Mouse (Mus musculus) hindbrain, embryonic 16.5 days (tissue): ENCODE data around the gene Sort1. TPM values are rescaled to one million over a fixed set of nuclear protein-coding genes. Genes with fewer than 3 reads are reported as not detected.

Experiments
- ATAC-seq: fragments of 200-750 bp; cut with Nextera tagmentation; 2 replicates; pipeline ENCODE4 v1.8.0; 2017; ENCODE audit warnings: moderate TSS enrichment, moderate library complexity
- H3K27ac ChIP-seq: fragments of 300-500 bp; sonication (generic); 2 replicates; pipeline ENCODE4 v1.5.1; 2014; ENCODE audit warnings: low read depth, mild to moderate bottlenecking, control low read depth, low read length, moderate library complexity
- H3K27me3 ChIP-seq: fragments of 300-500 bp; sonication (generic); replicated peaks from 2 replicates; pipeline ENCODE4 v1.6.1; 2014; ENCODE audit warnings: low read length; ENCODE audit not compliant: control insufficient read depth, insufficient read depth
- H3K36me3 ChIP-seq: fragments of 300-500 bp; sonication (generic); 2 replicates; pipeline ENCODE4 v1.6.1; 2014; ENCODE audit warnings: mild to moderate bottlenecking, low read length, moderate library complexity, mixed read lengths; ENCODE audit not compliant: control insufficient read depth, insufficient read depth
- H3K4me1 ChIP-seq: fragments of 300-500 bp; sonication (generic); 2 replicates; pipeline ENCODE4 v1.6.1; 2014; ENCODE audit warnings: low read depth, low read length; ENCODE audit not compliant: control insufficient read depth, insufficient read depth
- H3K4me2 ChIP-seq: fragments of 300-500 bp; sonication (generic); 2 replicates; pipeline ENCODE4 v1.6.1; 2014; ENCODE audit warnings: mild to moderate bottlenecking, low read length, control low read depth, moderate library complexity
- H3K4me3 ChIP-seq: fragments of 300-500 bp; sonication (generic); 2 replicates; pipeline ENCODE4 v1.5.1; 2014; ENCODE audit warnings: mild to moderate bottlenecking, low read length, control low read depth, moderate library complexity
- H3K9ac ChIP-seq: fragments of 300-500 bp; sonication (generic); 2 replicates; pipeline ENCODE4 v1.6.1; 2014; ENCODE audit warnings: low read depth, mild to moderate bottlenecking, control low read depth, low read length, moderate library complexity
- H3K9me3 ChIP-seq: fragments of 300-500 bp; sonication (generic); 2 replicates; pipeline ENCODE4 v1.6.1; 2014; ENCODE audit warnings: mild to moderate bottlenecking, low read length, moderate library complexity; ENCODE audit not compliant: control insufficient read depth
- WGBS: fragments of 180-500 bp; shearing (Covaris S2); extraction: QIAGEN DNeasy Blood & Tissue Kit; methylation state at CpG from one replicate; pipeline ENCODE4 v1.1.7; 2014; 5-methylcytosine and 5-hydroxymethylcytosine counted together
- polyA plus RNA-seq: library from polyadenylated mRNA; unstranded; fragments of >200 nt; fragmentation: Nextera tagmentation; extraction: Ambion mirVana; gene quantifications from 2 replicates; pipeline ENCODE4 v1.2.1, GENCODE M21; 2015

Sort1 gene
- polyA plus RNA-seq, 1 experiment from 2014 or later = 9.4 TPM

DNA sequence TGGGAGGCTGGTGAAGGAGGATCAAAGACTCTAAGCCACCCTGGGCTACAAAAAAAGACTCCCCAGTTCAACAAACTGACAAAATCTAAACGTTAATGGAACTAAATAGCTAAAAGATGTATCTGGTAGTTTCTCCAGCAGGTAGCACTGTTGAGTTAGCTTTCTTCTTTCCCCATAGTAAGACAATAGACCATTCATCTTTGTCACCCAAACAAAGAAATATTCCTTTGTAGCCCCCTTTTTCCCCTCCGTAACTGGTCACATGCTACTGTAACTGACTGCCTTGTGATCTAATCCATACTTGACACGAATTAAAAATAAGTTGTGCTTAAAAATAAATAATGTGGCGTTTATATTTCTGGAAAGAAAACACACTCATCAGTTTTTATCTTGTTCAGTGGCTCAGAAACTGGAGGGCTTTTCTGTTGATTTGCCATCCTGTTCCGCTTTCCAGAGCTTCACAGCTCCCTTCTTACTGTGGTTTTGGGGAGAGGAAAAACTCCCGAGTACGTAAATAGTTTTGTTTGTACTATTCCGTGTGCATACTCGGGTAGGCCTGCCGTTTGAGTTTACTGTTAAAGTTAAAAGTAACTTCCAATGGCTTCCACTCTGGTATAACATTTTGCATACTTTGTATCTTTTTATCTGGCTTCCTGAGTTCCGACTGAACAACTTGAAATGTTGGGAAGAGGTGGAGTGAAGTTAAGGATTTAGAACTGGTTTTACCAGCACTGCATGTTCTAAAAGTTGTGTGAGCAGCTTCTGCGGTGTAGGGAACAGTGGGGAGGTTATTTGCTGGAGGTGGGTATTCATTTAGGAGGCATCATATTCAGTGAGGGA, 1.3 kb upstream of the Sort1 start:
- Histone ChIP-seq H3K4me3 (peak overlapping the region; percentile 88), H3K4me2 (peak overlapping the region; percentile 61), H3K36me3 (peaks cover 5% of the 10 kb centered on the region), H3K4me1 (peaks cover 32% of the 10 kb centered on the region), H3K27me3 (no peaks in the 10 kb centered on the region), H3K27ac (peak overlapping the region; percentile 87), H3K9ac (peak overlapping the region; percentile 94), H3K9me3 (no peaks in the 10 kb centered on the region)
- WGBS = 20% methylated on average over 12 of the region's 12 CpGs
- ATAC-seq = no peak

- ATAC-seq = no peak
- H3K9me3 ChIP-seq = no peaks in the 10 kb centered on the region
- H3K9ac ChIP-seq = peak overlapping the region; percentile 94
- no peaks in the 10 kb centered on the region for H3K27me3 ChIP-seq
- 12% methylated on average over 6 of the region's 6 CpGs for WGBS
- H3K4me3 ChIP-seq = peak overlapping the region; percentile 88
- peaks cover 37% of the 10 kb centered on the region for H3K4me1 ChIP-seq
- peak overlapping the region; percentile 61 for H3K4me2 ChIP-seq
- H3K27ac ChIP-seq = peak overlapping the region; percentile 87
- H3K36me3 ChIP-seq = no peaks in the 10 kb centered on the region
Measured at GRCm38 (mm10) chr3:108283241-108283561, 681 bp upstream of the Sort1 start.

DNA sequence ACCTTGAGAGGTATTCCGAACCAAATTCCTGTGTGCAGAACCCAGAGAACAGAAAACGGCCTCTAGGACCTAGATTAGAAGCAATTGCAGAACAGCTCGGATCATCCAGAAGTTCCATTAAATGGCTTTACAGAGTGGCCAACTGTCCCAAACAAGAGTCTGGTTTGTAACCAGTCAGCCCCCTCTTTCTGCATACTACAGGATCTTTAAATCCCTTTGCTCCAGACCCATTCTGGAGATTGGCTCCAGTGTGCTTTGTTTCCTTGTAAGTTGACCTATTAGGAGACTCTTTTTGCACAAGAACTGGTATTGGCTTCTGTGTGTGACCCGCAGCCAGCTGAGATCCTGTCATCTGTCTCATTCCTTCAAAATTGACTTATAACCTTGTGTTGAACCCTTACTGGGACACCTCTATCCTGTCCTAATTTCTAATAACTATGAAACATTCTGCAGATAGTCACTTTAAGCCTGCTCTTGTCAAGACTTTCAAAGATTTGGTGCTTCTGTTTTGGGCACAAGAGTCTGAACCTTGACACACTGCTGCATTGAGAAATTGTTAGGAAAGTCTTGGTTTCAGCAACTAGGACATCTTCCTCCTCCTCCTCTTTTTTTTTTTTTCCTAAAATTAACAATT, 1.3 kb downstream of the Sort1 start:
- peak overlapping the region; percentile 88 for H3K4me3 ChIP-seq
- H3K4me2 ChIP-seq = peak overlapping the region; percentile 61
- H3K4me1 ChIP-seq = peaks cover 47% of the 10 kb centered on the region
- H3K9me3 ChIP-seq = no peaks in the 10 kb centered on the region
- WGBS = 49% methylated on average over 4 of the region's 4 CpGs
- ATAC-seq = no peak
- no peaks in the 10 kb centered on the region for H3K27me3 ChIP-seq
- H3K27ac ChIP-seq = no peak overlapping the region
- H3K36me3 ChIP-seq = no peaks in the 10 kb centered on the region
- peak overlapping the region; percentile 94 for H3K9ac ChIP-seq

DNA sequence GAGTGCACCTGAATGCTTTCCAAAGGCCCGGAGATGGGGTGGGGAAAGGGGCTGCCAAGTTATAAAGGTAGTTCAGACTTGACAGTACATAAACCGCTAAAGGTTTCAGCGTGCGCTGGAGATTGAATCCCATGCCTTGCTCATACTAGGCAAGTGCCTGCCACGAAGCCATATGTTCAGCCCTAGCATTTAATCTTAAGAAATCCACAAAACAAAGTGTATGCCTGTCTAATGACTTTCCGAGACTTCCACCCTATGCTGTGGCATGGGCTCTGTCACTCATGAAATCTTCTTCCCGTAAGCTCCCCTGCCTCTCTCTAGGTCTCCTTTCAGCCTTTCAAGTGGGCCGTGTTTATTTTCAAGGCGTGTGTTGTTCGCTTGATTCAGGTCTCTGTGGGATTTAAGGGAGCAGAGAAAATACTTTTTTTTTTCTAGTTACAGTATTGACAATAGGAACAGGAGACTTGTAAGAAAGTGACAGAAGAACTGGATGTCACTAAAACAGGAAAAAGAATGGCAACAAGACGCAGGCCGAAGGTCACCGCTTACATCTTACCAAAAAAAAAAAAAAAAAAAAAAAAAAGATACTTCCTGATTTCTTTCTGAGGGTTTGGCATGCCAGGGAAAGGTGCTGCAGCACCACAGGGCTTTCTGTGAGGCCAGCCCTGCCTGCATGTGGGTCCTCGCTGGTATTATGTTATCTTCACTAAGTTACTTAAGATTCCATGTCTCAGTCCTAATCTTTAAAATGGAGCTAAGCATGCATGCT, 3.0 kb downstream of the Sort1 start:
- WGBS = 56% methylated on average over 14 of the region's 14 CpGs
- H3K4me1 ChIP-seq = peaks cover 49% of the 10 kb centered on the region
- H3K4me3 ChIP-seq = no peak overlapping the region
- no peaks in the 10 kb centered on the region for H3K27me3 ChIP-seq
- H3K36me3 ChIP-seq = no peaks in the 10 kb centered on the region
- no peaks in the 10 kb centered on the region for H3K9me3 ChIP-seq
- H3K27ac ChIP-seq = no peak overlapping the region
- H3K9ac ChIP-seq = no peak overlapping the region
- H3K4me2 ChIP-seq = peak overlapping the region; percentile 43; the same call in 1 of the 2 replicates
- ATAC-seq = no peak

DNA sequence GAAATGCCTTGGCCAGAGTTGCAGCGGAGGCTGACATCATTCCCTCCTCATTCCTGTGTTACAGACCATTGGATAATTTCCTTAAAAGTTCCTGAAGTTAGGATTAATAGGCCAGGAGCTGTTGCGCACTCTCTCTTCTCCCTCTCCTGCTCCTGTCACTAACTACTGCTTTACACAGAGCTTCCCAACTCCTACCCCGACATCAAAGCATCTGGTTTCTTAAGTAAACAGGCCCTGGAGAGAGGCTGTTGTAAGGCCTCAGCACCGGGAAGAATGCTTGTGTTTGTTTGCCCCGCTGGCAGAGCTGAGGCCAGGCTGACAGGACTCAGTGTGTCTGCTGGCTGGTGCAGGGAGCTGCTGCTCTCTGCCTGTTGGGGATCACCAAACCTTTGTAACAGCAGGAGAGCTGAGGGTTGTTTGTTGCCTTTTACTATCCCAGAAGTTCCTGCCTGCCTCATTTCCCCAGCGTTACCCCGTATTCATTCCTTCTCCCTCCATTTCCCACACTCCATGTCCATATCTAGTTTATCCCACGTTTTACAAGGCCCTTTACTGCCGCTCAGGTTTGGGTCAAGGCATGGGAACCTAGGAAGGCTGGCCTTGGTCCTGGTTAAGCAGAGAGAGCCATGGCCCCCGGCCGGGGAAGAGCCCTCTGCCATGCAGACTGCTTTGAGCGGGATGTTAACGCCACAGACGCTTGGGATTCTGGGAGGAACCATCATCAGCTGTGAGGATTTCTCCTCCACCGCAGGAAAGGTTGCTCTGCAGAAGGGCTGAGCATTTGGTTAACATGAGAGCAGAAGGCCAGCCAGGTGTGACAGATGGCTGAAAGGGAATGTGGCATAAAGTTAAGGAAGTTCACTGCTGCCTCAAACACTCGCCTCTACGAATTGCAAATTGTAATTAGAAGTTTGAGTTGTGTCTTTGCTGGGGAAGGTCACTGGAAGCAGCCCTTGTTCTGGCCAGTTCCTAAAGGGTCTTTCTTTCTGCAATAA, 4.2 kb downstream of the Sort1 start:
- 16% methylated on average over 17 of the region's 17 CpGs for WGBS
- peak overlapping the region; percentile 55 for H3K9ac ChIP-seq
- H3K9me3 ChIP-seq = no peaks in the 10 kb centered on the region
- H3K4me2 ChIP-seq = peak overlapping the region; percentile 43
- H3K36me3 ChIP-seq = no peaks in the 10 kb centered on the region
- peaks cover 46% of the 10 kb centered on the region for H3K4me1 ChIP-seq
- no peak for ATAC-seq
- H3K4me3 ChIP-seq = no peak overlapping the region
- no peaks in the 10 kb centered on the region for H3K27me3 ChIP-seq
- peak overlapping the region; percentile 60 for H3K27ac ChIP-seq

GRCm38 (mm10) chr3:108289311-108290130, 5.6 kb downstream of the Sort1 start:
- 84% methylated on average over 13 of the region's 13 CpGs for WGBS
- Histone ChIP-seq H3K4me1 (peaks cover 44% of the 10 kb centered on the region), H3K36me3 (no peaks in the 10 kb centered on the region)

DNA sequence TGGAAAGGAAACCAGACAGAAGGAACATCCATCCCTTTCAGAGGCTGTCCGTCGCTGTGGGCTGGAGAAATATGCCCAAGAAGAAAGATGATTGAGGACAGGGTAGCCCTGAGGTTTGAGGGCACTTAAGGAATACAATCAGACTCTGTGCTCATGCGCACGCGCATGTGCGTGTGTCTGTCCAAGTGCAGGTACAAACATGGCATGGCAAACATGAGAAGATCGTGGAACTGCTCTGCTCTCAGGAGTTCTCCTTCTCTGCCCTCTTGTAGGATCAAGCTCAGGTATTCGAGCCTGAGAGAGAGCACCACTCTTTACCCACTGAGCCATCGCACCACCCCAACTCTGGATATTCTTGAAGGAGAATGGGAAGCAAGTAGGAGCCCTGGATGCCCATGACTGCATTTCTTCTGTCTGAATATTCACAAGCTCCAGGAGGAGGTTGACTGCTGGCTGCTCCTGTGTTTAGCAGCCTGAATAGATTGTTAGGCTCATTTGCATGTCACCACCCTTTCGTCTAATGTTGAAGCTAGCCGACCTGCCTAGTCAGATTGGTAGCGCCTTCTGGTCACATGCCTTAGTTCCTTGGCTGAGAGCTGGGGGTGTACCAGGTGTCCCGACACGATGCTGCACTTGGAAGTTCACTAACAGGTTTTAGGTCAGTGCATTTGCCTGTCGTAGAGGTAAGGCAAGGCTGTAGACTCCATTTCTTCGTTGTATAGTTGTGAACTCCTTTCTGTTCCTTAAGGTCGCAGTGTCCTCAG, 7.3 kb downstream of the Sort1 start:
- no peak overlapping the region for H3K4me3 ChIP-seq
- H3K27ac ChIP-seq = no peak overlapping the region
- whole genome bisulfite sequencing = 67% methylated on average over 17 of the region's 17 CpGs
- peaks cover 44% of the 10 kb centered on the region for H3K4me1 ChIP-seq
- no peaks in the 10 kb centered on the region for H3K27me3 ChIP-seq
- H3K9me3 ChIP-seq = no peaks in the 10 kb centered on the region
- ATAC-seq = no peak
- no peaks in the 10 kb centered on the region for H3K36me3 ChIP-seq
- H3K4me2 ChIP-seq = no peak overlapping the region
- H3K9ac ChIP-seq = no peak overlapping the region

More at GRCm38 (mm10) chr3:108289311-108290130, 5.6 kb downstream of the Sort1 start:
- ATAC-seq = no peak
- no peaks in the 10 kb centered on the region for H3K27me3 ChIP-seq
- no peak overlapping the region for H3K9ac ChIP-seq
- no peak overlapping the region for H3K27ac ChIP-seq
- H3K4me3 ChIP-seq = no peak overlapping the region
- H3K9me3 ChIP-seq = no peaks in the 10 kb centered on the region
- no peak overlapping the region for H3K4me2 ChIP-seq
